Mouse (Mus musculus) liver, embryonic 16.5 days (tissue): ENCODE measurements at regions not wholly inside any gene's neighbourhood (a gene's known extent, or its start where the extent isn't known, plus 50 kb on each side); places are given as distances from the start of the nearest gene placed in this dataset.

Source experiments
- ATAC-seq: fragments of 200-750 bp; cut with Nextera tagmentation; 2 replicates; pipeline ENCODE4 v1.8.0; 2017; ENCODE audit warnings: low read depth, mild to moderate bottlenecking, moderate number of reproducible peaks, moderate library complexity
- H3K27ac ChIP-seq: fragments of 300-500 bp; sonication (generic); 2 replicates; pipeline ENCODE4 v1.5.1; 2014; ENCODE audit warnings: mild to moderate bottlenecking, low read length
- H3K27me3 ChIP-seq: fragments of 300-500 bp; sonication (generic); 2 replicates; pipeline ENCODE4 v1.6.1; 2014; ENCODE audit warnings: low read depth, low read length, mixed read lengths; ENCODE audit not compliant: control insufficient read depth, insufficient read depth
- H3K36me3 ChIP-seq: fragments of 300-500 bp; sonication (generic); 2 replicates; pipeline ENCODE4 v1.6.1; 2014; ENCODE audit warnings: mild to moderate bottlenecking; ENCODE audit not compliant: control insufficient read depth, insufficient read depth
- H3K4me1 ChIP-seq: fragments of 300-500 bp; sonication (generic); 2 replicates; pipeline ENCODE4 v1.6.1; 2014; ENCODE audit warnings: low read depth, low read length, mixed read lengths; ENCODE audit not compliant: control insufficient read depth
- H3K4me2 ChIP-seq: fragments of 300-500 bp; sonication (generic); 2 replicates; pipeline ENCODE4 v1.6.1; 2014; ENCODE audit warnings: low read depth, low read length, mixed read lengths
- H3K4me3 ChIP-seq: fragments of 300-500 bp; sonication (generic); 2 replicates; pipeline ENCODE4 v1.5.1; 2014; ENCODE audit warnings: low read depth, mild to moderate bottlenecking, low read length
- H3K9ac ChIP-seq: fragments of 300-500 bp; sonication (generic); 2 replicates; pipeline ENCODE4 v1.6.1; 2014; ENCODE audit warnings: low read depth, low read length
- H3K9me3 ChIP-seq: fragments of 300-500 bp; sonication (generic); replicated peaks from 2 replicates; pipeline ENCODE4 v1.6.1; 2016; ENCODE audit warnings: low read length; ENCODE audit not compliant: control insufficient read depth
- WGBS: fragments of 180-500 bp; shearing (Covaris S2); extraction: QIAGEN DNeasy Blood & Tissue Kit; methylation state at CpG from one replicate; pipeline ENCODE4 v1.1.7; 2014; ENCODE audit not compliant: insufficient replicate concordance; 5-methylcytosine and 5-hydroxymethylcytosine counted together

DNA sequence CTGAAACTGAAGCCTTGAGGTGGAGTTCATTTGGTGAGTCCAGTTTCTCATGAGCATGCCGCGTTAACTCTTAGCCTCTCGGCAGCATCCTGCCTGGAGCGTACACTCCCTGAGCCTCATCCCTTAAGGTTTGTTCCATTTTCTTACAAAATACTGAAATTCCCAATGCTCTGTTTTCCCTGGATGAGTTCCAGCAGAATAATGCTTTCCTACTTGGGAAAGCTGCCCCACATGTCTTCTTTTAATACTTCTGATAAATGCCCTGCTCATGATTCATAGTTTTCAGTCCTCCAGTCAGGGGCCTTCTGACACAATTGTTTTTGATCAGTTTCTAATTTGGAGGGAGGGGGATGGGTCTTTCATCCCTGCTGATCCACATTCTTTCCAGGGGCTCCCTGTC lies 570.7 kb downstream of the Ccdc171 start:
- H3K4me3 ChIP-seq = no peak overlapping the region
- no peaks in the 10 kb centered on the region for H3K36me3 ChIP-seq
- no peaks in the 10 kb centered on the region for H3K4me1 ChIP-seq
- no peak overlapping the region for H3K9ac ChIP-seq
- no peak overlapping the region for H3K4me2 ChIP-seq
- WGBS = 76% methylated on average over 4 of the region's 4 CpGs
- H3K27ac ChIP-seq = no peak overlapping the region
- no peaks in the 10 kb centered on the region for H3K9me3 ChIP-seq
- no peak for ATAC-seq
- H3K27me3 ChIP-seq = no peaks in the 10 kb centered on the region

GRCm38 (mm10) chr4:84099071-84099470 lies 573.7 kb downstream of the Ccdc171 start:
- Histone ChIP-seq H3K36me3 (no peaks in the 10 kb centered on the region), H3K4me1 (no peaks in the 10 kb centered on the region), H3K27ac (no peak overlapping the region), H3K27me3 (no peaks in the 10 kb centered on the region), H3K4me3 (no peak overlapping the region), H3K9ac (no peak overlapping the region), H3K4me2 (no peak overlapping the region), H3K9me3 (no peaks in the 10 kb centered on the region)
- ATAC-seq = no peak
- 71% methylated on average over 8 of the region's 8 CpGs for WGBS

DNA sequence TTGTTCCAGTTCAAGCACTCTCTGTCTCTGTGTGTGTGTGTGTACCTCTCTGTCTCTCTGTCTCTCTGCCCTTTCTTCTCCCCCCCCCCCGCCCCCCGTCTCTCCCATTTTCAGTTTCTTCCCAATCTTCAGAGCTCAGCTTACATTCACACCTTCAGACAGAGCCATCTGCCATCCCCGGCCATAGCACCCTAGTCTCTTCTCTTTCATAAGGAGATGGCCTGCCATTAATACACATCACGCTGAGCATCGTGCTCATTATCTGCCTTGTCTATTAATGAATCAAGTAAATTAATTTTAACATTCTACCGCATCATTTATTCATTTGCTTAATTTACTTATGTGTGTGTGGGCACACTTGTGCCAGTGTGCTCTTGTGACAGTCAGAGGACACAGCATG lies 573.2 kb downstream of the Bnc2 start:
- Histone ChIP-seq H3K9ac (no peak overlapping the region), H3K4me3 (no peak overlapping the region), H3K27ac (no peak overlapping the region), H3K36me3 (no peaks in the 10 kb centered on the region), H3K27me3 (no peaks in the 10 kb centered on the region), H3K9me3 (no peaks in the 10 kb centered on the region), H3K4me2 (no peak overlapping the region), H3K4me1 (no peaks in the 10 kb centered on the region)
- 72% methylated on average over 6 of the region's 6 CpGs for WGBS
- no peak for ATAC-seq

DNA sequence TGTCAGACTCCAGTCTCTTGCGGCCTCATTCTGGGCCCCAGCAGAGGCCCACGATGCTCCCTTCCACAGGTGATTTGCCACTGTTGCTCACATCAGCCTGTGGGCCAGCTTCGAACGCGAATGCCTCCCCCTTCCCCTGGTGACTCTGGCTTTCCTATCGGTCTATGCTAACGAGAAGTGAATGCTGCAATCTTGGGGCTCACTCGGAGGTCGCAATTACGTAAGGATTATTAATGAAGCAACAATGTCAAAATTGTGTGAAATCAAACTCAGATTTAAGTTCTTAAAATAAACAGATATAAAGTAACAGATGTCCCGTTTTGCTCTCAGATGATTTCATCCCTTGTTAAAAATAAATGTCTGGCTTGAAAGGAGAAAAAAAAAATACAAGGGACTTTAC lies 572.3 kb downstream of the Bnc2 start:
- Histone ChIP-seq H3K36me3 (no peaks in the 10 kb centered on the region), H3K4me1 (no peaks in the 10 kb centered on the region), H3K27me3 (no peaks in the 10 kb centered on the region), H3K4me3 (no peak overlapping the region), H3K9me3 (no peaks in the 10 kb centered on the region), H3K27ac (no peak overlapping the region), H3K4me2 (no peak overlapping the region), H3K9ac (no peak overlapping the region)
- no peak for ATAC-seq
- WGBS = 66% methylated on average over 11 of the region's 11 CpGs

GRCm38 (mm10) chr4:84108592-84108991 lies 566.5 kb downstream of the Bnc2 start:
- Histone ChIP-seq H3K36me3 (no peaks in the 10 kb centered on the region), H3K27ac (no peak overlapping the region), H3K9me3 (no peaks in the 10 kb centered on the region), H3K4me1 (no peaks in the 10 kb centered on the region), H3K4me2 (no peak overlapping the region), H3K4me3 (no peak overlapping the region), H3K9ac (no peak overlapping the region), H3K27me3 (no peaks in the 10 kb centered on the region)
- ATAC-seq = no peak
- 60% methylated on average over 6 of the region's 6 CpGs for WGBS

DNA sequence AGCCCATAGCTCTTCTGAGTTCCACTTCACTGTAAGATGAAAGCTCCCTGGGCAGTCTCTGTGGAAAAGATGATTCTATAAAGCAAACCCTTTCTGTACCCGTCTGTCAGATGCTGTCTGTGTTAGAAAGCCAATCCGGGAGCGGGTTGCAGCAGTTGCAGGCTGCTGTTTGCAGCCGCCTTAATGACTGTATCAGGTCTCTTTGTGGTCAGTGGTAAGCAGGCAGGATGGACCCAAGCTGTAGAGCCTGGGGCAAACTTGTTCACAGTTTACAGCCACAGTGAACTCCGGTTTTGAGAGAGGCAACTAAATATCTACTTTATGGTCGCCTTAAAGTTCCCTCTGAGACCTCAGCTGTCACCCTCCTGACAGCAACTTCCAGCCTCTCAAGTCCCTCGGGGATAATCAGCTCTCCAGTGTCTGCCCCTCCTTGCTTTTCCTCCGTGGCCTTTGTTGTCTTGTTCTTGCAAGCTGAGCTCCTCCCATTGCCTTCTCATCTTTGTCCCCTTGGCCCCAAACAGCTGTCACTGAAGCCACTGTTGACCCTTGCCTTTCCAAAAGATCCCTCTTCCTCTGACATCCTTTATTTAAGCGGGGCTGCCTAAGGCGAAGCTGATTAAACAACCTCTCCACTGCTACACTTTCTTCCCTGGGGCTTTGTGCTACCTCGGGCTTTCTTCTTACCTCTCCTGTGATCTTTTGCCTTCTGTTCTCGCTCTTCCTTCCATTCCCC lies 565.1 kb downstream of the Bnc2 start:
- Histone ChIP-seq H3K36me3 (no peaks in the 10 kb centered on the region), H3K9me3 (no peaks in the 10 kb centered on the region), H3K4me2 (no peak overlapping the region), H3K9ac (no peak overlapping the region), H3K27me3 (no peaks in the 10 kb centered on the region), H3K4me1 (no peaks in the 10 kb centered on the region), H3K27ac (no peak overlapping the region), H3K4me3 (no peak overlapping the region)
- 30% methylated on average over 12 of the region's 12 CpGs for WGBS
- no peak for ATAC-seq

DNA sequence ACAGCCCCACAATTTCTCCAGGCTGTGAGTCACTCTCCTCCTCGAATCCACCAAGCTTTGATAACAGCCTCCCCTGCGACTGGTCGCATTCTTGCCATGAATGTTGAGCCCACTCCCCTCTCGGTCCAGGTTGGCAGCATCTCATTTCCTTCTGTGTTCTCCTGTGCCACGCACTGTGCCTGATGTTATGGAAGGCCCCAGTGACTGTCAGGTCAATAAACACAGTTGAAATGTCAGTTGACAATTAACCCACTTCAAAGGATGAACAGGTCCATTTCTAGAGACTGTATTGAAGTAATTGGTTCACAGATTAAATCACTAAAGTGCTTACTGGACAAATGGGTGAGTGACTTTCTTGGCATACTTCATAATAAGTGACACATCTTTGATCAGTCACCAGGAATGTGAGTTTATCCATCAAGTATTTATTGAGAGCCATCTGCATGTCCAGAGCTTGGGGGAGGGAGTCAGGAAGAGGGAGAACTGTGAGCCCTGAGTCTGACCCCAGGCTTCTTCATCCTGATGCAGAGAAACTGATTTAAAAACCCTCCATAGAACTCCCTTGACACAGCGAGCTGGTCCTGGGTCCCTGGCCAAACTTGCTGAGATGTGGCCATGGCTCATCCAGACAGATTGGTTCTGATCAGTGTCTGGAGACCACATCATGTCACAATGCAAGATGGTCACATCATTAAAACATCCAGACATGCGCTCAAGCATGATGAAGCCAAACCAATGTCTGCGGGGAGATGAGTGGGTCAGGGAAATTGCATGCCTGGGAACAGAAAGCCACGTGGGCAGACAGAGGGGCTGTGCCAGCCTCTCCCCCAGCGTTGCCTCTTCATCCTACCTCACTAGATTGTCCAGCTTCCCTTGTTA lies 560.7 kb downstream of the Bnc2 start:
- Histone ChIP-seq H3K4me3 (no peak overlapping the region), H3K4me1 (no peaks in the 10 kb centered on the region), H3K27me3 (no peaks in the 10 kb centered on the region), H3K27ac (no peak overlapping the region), H3K9me3 (no peaks in the 10 kb centered on the region), H3K4me2 (no peak overlapping the region), H3K36me3 (no peaks in the 10 kb centered on the region), H3K9ac (no peak overlapping the region)
- 54% methylated on average over 10 of the region's 10 CpGs for WGBS
- ATAC-seq = no peak

- Histone ChIP-seq H3K36me3 (no peaks in the 10 kb centered on the region), H3K4me2 (no peak overlapping the region), H3K27ac (no peak overlapping the region), H3K27me3 (no peaks in the 10 kb centered on the region), H3K9ac (no peak overlapping the region), H3K9me3 (no peaks in the 10 kb centered on the region), H3K4me3 (no peak overlapping the region), H3K4me1 (no peaks in the 10 kb centered on the region)
- 50% methylated on average over 2 of the region's 2 CpGs for WGBS
- ATAC-seq = no peak
These were observed 556.7 kb downstream of the Bnc2 start for GRCm38 (mm10) chr4:84118284-84118919.

DNA sequence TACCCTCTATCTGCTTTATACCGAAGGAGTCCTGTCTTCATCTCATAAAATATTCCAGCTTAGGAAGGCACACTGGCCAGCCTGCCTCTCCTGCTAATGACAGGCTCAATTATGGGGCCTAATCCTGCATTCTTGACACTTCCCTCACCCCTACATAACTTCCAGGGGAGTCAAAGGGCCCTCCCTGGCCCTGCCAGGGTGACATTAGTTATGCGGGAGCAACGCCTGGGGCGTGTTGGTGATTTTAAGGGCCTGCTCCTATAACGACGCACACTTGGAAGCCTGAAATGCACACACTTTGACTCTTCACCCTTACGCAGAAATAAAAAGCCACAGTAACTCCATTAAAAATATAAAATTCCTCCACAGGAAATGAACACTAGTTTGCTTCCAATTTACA lies 555.5 kb downstream of the Bnc2 start:
- 61% methylated on average over 7 of the region's 7 CpGs for WGBS
- Histone ChIP-seq H3K4me1 (no peaks in the 10 kb centered on the region), H3K27me3 (no peaks in the 10 kb centered on the region), H3K9me3 (no peaks in the 10 kb centered on the region), H3K9ac (no peak overlapping the region), H3K4me2 (no peak overlapping the region), H3K4me3 (no peak overlapping the region), H3K36me3 (no peaks in the 10 kb centered on the region), H3K27ac (no peak overlapping the region)
- ATAC-seq = no peak
